Comparison of ENCODE assay signal across 16 mouse cellular contexts in genomic region chr3:100246286-100246825, GRCm38 (mm10).
A peak's percentile ranks its signal among the peaks of the same experiment; 100 is the strongest.
DNase-seq lines count a peak whose midpoint lies in the region.
"Had no signal": no experiment of that assay in that cellular context is flagged by ENCODE, and none has a peak within 500 bp of the region (broad histone marks: within the 10 kb centered on the region; RNA-seq: fewer than 3 reads in every experiment).

No protein-coding gene starts in this region.

- no peaks in the 10 kb centered on the region for H3K9me3 ChIP-seq in heart, embryonic 10.5 days
- H3K9me3 ChIP-seq: limb, embryonic 15.5 days; liver, embryonic 15.5 days had no signal

- no peak overlapping the region for H3K4me3 ChIP-seq in heart, embryonic 10.5 days
- H3K4me3 ChIP-seq: limb, embryonic 15.5 days; liver, embryonic 15.5 days had no signal

- H3K27ac ChIP-seq in heart, embryonic 10.5 days, result no peak overlapping the region
- H3K27ac ChIP-seq: limb, embryonic 15.5 days; liver, embryonic 15.5 days had no signal

- intact Hi-C loops in heart, postnatal 25 days (cut with DNase I), result no loop called here

- 59% methylated on average over 4 of the region's 4 CpGs for WGBS in heart, embryonic 10.5 days

- DNase-seq in adrenal gland, adult 8-10 months, result peak; percentile 5
- no peak for DNase-seq in adrenal gland, postnatal 4 days (ENCODE audit: low spot score in 2 of 2)
- DNase-seq in heart, postnatal 25 days (ENCODE audit: low spot score), result peak; percentile 2
- no peak for DNase-seq in heart, embryonic 10.5 days (ENCODE audit: low spot score)
- DNase-seq in ZHBTc4 (ENCODE audit: low read depth, low spot score), result peak; percentile 14
- DNase-seq in gastrocnemius, postnatal 25 days, result peak; percentile 15
- DNase-seq in cerebellum, adult 11-12 months, result no peak
- DNase-seq: cerebellum, adult 2 months; cerebellum, postnatal 25 days; kidney, adult 18-20 months; kidney, postnatal 4 days; layer of hippocampus, adult 9-11 months; thymus, adult 18-20 months; thymus, postnatal 4 days had no signal

- H3K4me1 ChIP-seq in heart, embryonic 10.5 days, result no peaks in the 10 kb centered on the region
- H3K4me1 ChIP-seq: limb, embryonic 15.5 days; liver, embryonic 15.5 days had no signal

- no peaks in the 10 kb centered on the region for H3K36me3 ChIP-seq in heart, embryonic 10.5 days
- H3K36me3 ChIP-seq: limb, embryonic 15.5 days; liver, embryonic 15.5 days had no signal

- H3K27me3 ChIP-seq in heart, embryonic 10.5 days (ENCODE audit: insufficient read depth, poor library complexity, severe bottlenecking), result no peaks in the 10 kb centered on the region
- H3K27me3 ChIP-seq: limb, embryonic 15.5 days; liver, embryonic 15.5 days had no signal

Comparison
In these comparisons a context has a peak if more than half of its experiments do, and no peak if none do; other contexts are left out.
1. DNase-seq: peak in adrenal gland, adult 8-10 months (single experiment), heart, postnatal 25 days (single experiment), ZHBTc4 (single experiment) and gastrocnemius, postnatal 25 days (single experiment); none in adrenal gland, postnatal 4 days (0 of 2), heart, embryonic 10.5 days (single experiment) and cerebellum, adult 11-12 months (single experiment).